Mouse (Mus musculus) kidney, adult 2 months (tissue): ENCODE data around the gene Map2k1.

ENCODE experiments used
- CTCF ChIP-seq: fragments of 200-500 bp; conservative IDR thresholded peaks from 2 replicates; pipeline ENCODE4 v1.5.1; 2011; ENCODE audit warnings: low read depth, mild to moderate bottlenecking, control low read depth, low read length, moderate library complexity, mixed read lengths; ENCODE audit not compliant: insufficient read depth, insufficient read length
- POLR2A ChIP-seq: fragments of 200-500 bp; IDR thresholded peaks from one replicate; pipeline ENCODE4 v1.6.1; 2011; ENCODE audit warnings: low read depth, low read length, control low read depth

- TF ChIP-seq POLR2A (no peak), CTCF (no peak)
Observed at GRCm38 (mm10) chr9:64198068-64198762, 55.2 kb downstream of the Map2k1 start.
